Mouse (Mus musculus) kidney, adult 2 months (tissue): ENCODE measurements around the gene Foxp1. TPM values are rescaled to one million over a fixed set of nuclear protein-coding genes. Genes with fewer than 3 reads are reported as not detected.

Source experiments
- DNase-seq: peaks from one replicate; pipeline ENCODE4 v3.0.0; 2021
- H3K27ac ChIP-seq: fragments of 200-500 bp; 2 replicates; pipeline ENCODE4 v1.5.1; 2012; ENCODE audit warnings: low read depth, low read length, control low read depth, inconsistent platforms; ENCODE audit not compliant: insufficient read depth
- H3K27me3 ChIP-seq: fragments of 200-500 bp; replicated peaks from 2 replicates; pipeline ENCODE4 v1.6.1; 2012; ENCODE audit warnings: mild to moderate bottlenecking, moderate library complexity, low read length, inconsistent platforms; ENCODE audit not compliant: control insufficient read depth, insufficient read depth
- H3K36me3 ChIP-seq: fragments of 200-500 bp; 2 replicates; pipeline ENCODE4 v1.6.1; 2012; ENCODE audit warnings: mild to moderate bottlenecking, moderate library complexity, low read length, inconsistent platforms; ENCODE audit not compliant: control insufficient read depth, insufficient read depth
- H3K4me1 ChIP-seq: fragments of 200-500 bp; 2 replicates; pipeline ENCODE4 v1.6.1; 2011; ENCODE audit warnings: low read length; ENCODE audit not compliant: control insufficient read depth, insufficient read depth
- H3K4me3 ChIP-seq: fragments of 200-500 bp; 2 replicates; pipeline ENCODE4 v1.5.1; 2011; ENCODE audit warnings: mild to moderate bottlenecking, low read depth, low read length, control low read depth; ENCODE audit not compliant: insufficient read depth
- CTCF ChIP-seq: fragments of 200-500 bp; conservative IDR thresholded peaks from 2 replicates; pipeline ENCODE4 v1.5.1; 2011; ENCODE audit warnings: low read depth, mild to moderate bottlenecking, control low read depth, low read length, moderate library complexity, mixed read lengths; ENCODE audit not compliant: insufficient read depth, insufficient read length
- POLR2A ChIP-seq: fragments of 200-500 bp; IDR thresholded peaks from one replicate; pipeline ENCODE4 v1.6.1; 2011; ENCODE audit warnings: low read depth, low read length, control low read depth
- WGBS: fragments of 180-500 bp; shearing (Covaris S2); methylation state at CpG from one replicate; pipeline ENCODE4 v1.1.7; 2018; 5-methylcytosine and 5-hydroxymethylcytosine counted together
- polyA plus RNA-seq: library from polyadenylated mRNA; depleted of rRNA; stranded (reverse); fragments of >200 nt; gene quantifications from 2 replicates; pipeline ENCODE4 v1.2.3, GENCODE M21; 2012

The Foxp1 gene
- polyA plus RNA-seq, 1 experiment, result 32.8 TPM

- no peaks in the 10 kb centered on the region for H3K4me1 ChIP-seq
- H3K4me3 ChIP-seq, result no peak overlapping the region
- H3K27ac ChIP-seq, result no peak overlapping the region
- no peak for TF ChIP-seq POLR2A
- TF ChIP-seq CTCF, result no peak
- no peak for DNase-seq
- H3K27me3 ChIP-seq, result no peaks in the 10 kb centered on the region
- H3K36me3 ChIP-seq, result no peaks in the 10 kb centered on the region
These were observed 281.8 kb downstream of the Foxp1 start for GRCm38 (mm10) chr6:99240764-99241163.

DNA sequence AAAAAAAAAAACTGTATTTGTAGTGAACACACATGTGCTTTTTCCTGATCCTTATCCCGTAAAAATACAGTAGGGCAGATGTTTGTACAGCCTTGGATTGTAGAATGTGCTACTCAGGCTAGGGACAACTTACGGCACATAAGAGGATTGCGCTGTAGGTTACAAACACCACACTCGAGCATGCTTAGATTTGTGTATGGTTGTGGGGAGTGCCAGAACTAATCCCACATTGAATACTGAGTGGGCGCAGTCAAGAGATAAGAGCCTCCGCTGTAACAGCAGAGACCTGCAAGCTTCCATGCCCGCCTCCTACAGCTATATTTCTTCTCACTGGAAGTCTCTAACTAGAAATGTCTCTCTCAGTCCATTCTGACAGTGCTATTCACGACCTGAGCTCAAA, 286.9 kb downstream of the Foxp1 start:
- no peak for TF ChIP-seq POLR2A
- TF ChIP-seq CTCF, result no peak
- Histone ChIP-seq H3K27ac (no peak overlapping the region), H3K27me3 (no peaks in the 10 kb centered on the region), H3K4me3 (no peak overlapping the region), H3K36me3 (no peaks in the 10 kb centered on the region), H3K4me1 (no peaks in the 10 kb centered on the region)
- WGBS, result 84% methylated on average over 8 of the region's 8 CpGs
- DNase-seq, result no peak

- Histone ChIP-seq H3K4me3 (no peak overlapping the region), H3K27ac (no peak overlapping the region), H3K27me3 (no peaks in the 10 kb centered on the region), H3K4me1 (no peaks in the 10 kb centered on the region), H3K36me3 (no peaks in the 10 kb centered on the region)
- 92% methylated on average over 10 of the region's 10 CpGs for WGBS
- no peak for DNase-seq
- TF ChIP-seq POLR2A (no peak), CTCF (no peak)
These were observed 289.1 kb downstream of the Foxp1 start for GRCm38 (mm10) chr6:99233411-99233810.

- no peak for TF ChIP-seq POLR2A
- TF ChIP-seq CTCF, result no peak
- H3K4me1 ChIP-seq, result no peaks in the 10 kb centered on the region
- no peak overlapping the region for H3K27ac ChIP-seq
- DNase-seq, result no peak
- no peaks in the 10 kb centered on the region for H3K27me3 ChIP-seq
- WGBS, result 76% methylated on average over 6 of the region's 6 CpGs
- no peak overlapping the region for H3K4me3 ChIP-seq
- no peaks in the 10 kb centered on the region for H3K36me3 ChIP-seq
These were observed 294.1 kb downstream of the Foxp1 start for GRCm38 (mm10) chr6:99228336-99228870.

- 90% methylated on average over 5 of the region's 5 CpGs for WGBS
- no peaks in the 10 kb centered on the region for H3K27me3 ChIP-seq
- no peak for TF ChIP-seq CTCF
- TF ChIP-seq POLR2A, result no peak
- H3K27ac ChIP-seq, result no peak overlapping the region
- no peaks in the 10 kb centered on the region for H3K36me3 ChIP-seq
- H3K4me3 ChIP-seq, result no peak overlapping the region
- H3K4me1 ChIP-seq, result no peaks in the 10 kb centered on the region
- no peak for DNase-seq
These were observed 301.4 kb downstream of the Foxp1 start for GRCm38 (mm10) chr6:99221147-99221546.

DNA sequence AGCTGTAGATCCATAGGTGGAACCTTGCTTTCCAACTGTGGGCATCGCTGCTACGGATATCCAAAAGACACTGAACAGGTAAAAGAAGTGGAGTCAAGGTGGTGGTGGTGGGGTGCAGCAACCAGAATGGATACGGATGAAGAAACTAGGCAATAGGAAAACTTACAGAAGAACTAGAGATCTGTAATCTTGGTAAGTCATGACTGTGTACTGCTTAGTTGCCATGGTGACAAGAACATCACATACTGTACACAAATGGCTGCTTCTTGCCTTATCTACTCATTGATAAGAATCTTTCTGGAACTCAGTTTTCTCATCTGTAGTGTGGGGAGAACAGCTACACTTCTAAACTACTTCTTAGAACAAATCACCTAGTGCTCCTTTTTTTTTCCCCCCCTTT, 302.0 kb downstream of the Foxp1 start:
- Histone ChIP-seq H3K36me3 (no peaks in the 10 kb centered on the region), H3K4me3 (no peak overlapping the region), H3K27ac (no peak overlapping the region), H3K27me3 (no peaks in the 10 kb centered on the region), H3K4me1 (no peaks in the 10 kb centered on the region)
- no peak for DNase-seq
- TF ChIP-seq CTCF (no peak), POLR2A (no peak)
- WGBS, result 98% methylated on average over 3 of the region's 3 CpGs

GRCm38 (mm10) chr6:99217846-99218245, 304.7 kb downstream of the Foxp1 start:
- no peaks in the 10 kb centered on the region for H3K4me1 ChIP-seq
- no peak overlapping the region for H3K27ac ChIP-seq
- no peak overlapping the region for H3K4me3 ChIP-seq
- no peaks in the 10 kb centered on the region for H3K36me3 ChIP-seq
- TF ChIP-seq POLR2A, result no peak
- no peak for TF ChIP-seq CTCF
- 63% methylated on average over 2 of the region's 2 CpGs for WGBS
- DNase-seq, result no peak
- H3K27me3 ChIP-seq, result no peaks in the 10 kb centered on the region

DNA sequence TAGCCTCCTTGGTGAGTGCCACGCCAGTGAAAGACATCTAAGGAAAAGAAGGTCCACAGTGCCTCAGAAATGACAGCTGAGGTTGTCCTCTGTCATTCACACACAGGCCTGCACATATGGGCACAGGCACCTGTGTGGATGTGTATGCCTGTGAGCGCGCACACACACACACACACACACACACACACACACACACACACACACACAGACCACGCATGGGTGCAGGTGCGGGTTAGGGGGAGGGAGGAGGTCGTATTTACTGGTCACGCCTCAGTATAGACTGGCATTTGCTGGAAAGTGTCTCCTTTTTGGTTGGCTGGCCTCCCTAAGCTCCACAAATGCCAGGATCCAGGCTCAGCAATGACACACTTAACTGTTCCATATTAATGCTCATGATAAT, 305.4 kb downstream of the Foxp1 start:
- no peaks in the 10 kb centered on the region for H3K27me3 ChIP-seq
- no peak for DNase-seq
- no peaks in the 10 kb centered on the region for H3K4me1 ChIP-seq
- no peak overlapping the region for H3K27ac ChIP-seq
- 74% methylated on average over 7 of the region's 7 CpGs for WGBS
- TF ChIP-seq CTCF (no peak), POLR2A (no peak)
- no peak overlapping the region for H3K4me3 ChIP-seq
- H3K36me3 ChIP-seq, result no peaks in the 10 kb centered on the region
